Mouse (Mus musculus) erythroid progenitor cell, adult 5-6 weeks (primary cell): ENCODE results near the gene Metap2. TPM values are rescaled to one million over a fixed set of nuclear protein-coding genes. Genes with fewer than 3 reads are reported as not detected.
"Not testable (repeated sequence)": the region's sequence is repeated elsewhere in the genome, so short reads cannot be mapped to it uniquely, and the experiment has no call there.

Source experiments
- ATAC-seq: replicated peaks from 2 replicates; pipeline ENCODE4 v1.8.0; 2016; ENCODE audit warnings: moderate number of reproducible peaks, mild to moderate bottlenecking, moderate TSS enrichment, inconsistent platforms; ENCODE audit not compliant: poor library complexity, low FRiP score, severe bottlenecking
- total RNA-seq, 2 experiments: library from RNA; stranded (forward) in 1 of 2; stranded (reverse) in 1 of 2; fragments of 150-400 nt in 1 of 2; fragments of 186-747, 209-891 nt in 1 of 2; gene quantifications; 2 replicates each; pipeline versions ENCODE4 v1.2.3 to v1.2.4; 2015 to 2017; ENCODE audit warnings: low replicate concordance in 2 of 2

Metap2 gene
- total RNA-seq, 2 experiments from 2014 or later: 1,957 to 2,822 TPM

GRCm38 (mm10) chr10:93809438-93809837 lies 87.5 kb downstream of the Metap2 start:
- ATAC-seq: not testable (repeated sequence)

Other genes with a start within 250 kb of the Metap2 start
- gene Usp44, start 65.5 kb downstream of the Metap2 start, total RNA-seq (2015; ENCODE audit: low replicate concordance): not detected in 2 replicates
- not detected in 2 replicates for gene Usp44, start 65.5 kb downstream of the Metap2 start, total RNA-seq (2017; ENCODE audit: low replicate concordance)
- 18.0 and 25.6 TPM in 2 replicates for gene Vezt, start 138.7 kb upstream of the Metap2 start, total RNA-seq (2015; ENCODE audit: low replicate concordance)
- 20.4 and 20.5 TPM in 2 replicates for gene Vezt, start 138.7 kb upstream of the Metap2 start, total RNA-seq (2017; ENCODE audit: low replicate concordance)
- 7.9 and 13.0 TPM in 2 replicates for gene Fgd6, start 138.9 kb upstream of the Metap2 start, total RNA-seq (2015; ENCODE audit: low replicate concordance)
- gene Fgd6, start 138.9 kb upstream of the Metap2 start, total RNA-seq (2017; ENCODE audit: low replicate concordance): 9.4 and 13.7 TPM in 2 replicates